Mouse (Mus musculus) brown adipose tissue, adult 24 weeks (tissue): ENCODE measurements around the gene Pcyt2. TPM values are rescaled to one million over a fixed set of nuclear protein-coding genes. Genes with fewer than 3 reads are reported as not detected.

Experiments used
- H3K27ac ChIP-seq: fragments of 200-500 bp; replicated peaks from 2 replicates; pipeline ENCODE4 v1.5.1; 2012; ENCODE audit warnings: low read depth, mild to moderate bottlenecking, low read length
- H3K4me1 ChIP-seq: fragments of 200-500 bp; 2 replicates; pipeline ENCODE4 v1.6.1; 2012; ENCODE audit warnings: low read length, mixed read lengths; ENCODE audit not compliant: control insufficient read depth, insufficient read depth, insufficient read length
- H3K4me3 ChIP-seq: fragments of 200-500 bp; 2 replicates; pipeline ENCODE4 v1.5.1; 2012; ENCODE audit warnings: low read depth, mild to moderate bottlenecking, low read length, moderate library complexity; ENCODE audit not compliant: insufficient read depth
- polyA plus RNA-seq: library from polyadenylated mRNA; stranded (reverse); fragments of >200 nt; gene quantifications from 2 replicates; pipeline ENCODE4 v1.2.4, GENCODE M21; 2012; ENCODE audit not compliant: missing spikeins, insufficient read depth, insufficient read length

Pcyt2 gene
- polyA plus RNA-seq, 1 experiment: 104 TPM

GRCm38 (mm10) chr11:120643601-120643987 lies 25.9 kb upstream of the Pcyt2 start, which contains the start of gene Pycr1:
Gene Pycr1, minus strand, starts transcription at chr11:120643769.
- H3K27ac ChIP-seq: no peak within 1 kb of the TSS
- H3K4me1 ChIP-seq: peaks cover 4% of the 10 kb centered on the region
- peak within 1 kb of the TSS; percentile 66 for H3K4me3 ChIP-seq

- peak overlapping the region; percentile 66 for H3K4me3 ChIP-seq
- no peak overlapping the region for H3K27ac ChIP-seq
- peaks cover 2% of the 10 kb centered on the region for H3K4me1 ChIP-seq
Measured at GRCm38 (mm10) chr11:120642939-120643600, 25.3 kb upstream of the Pcyt2 start.

GRCm38 (mm10) chr11:120641869-120642268 lies 24.1 kb upstream of the Pcyt2 start:
- Histone ChIP-seq H3K4me1 (no peaks in the 10 kb centered on the region), H3K4me3 (no peak overlapping the region), H3K27ac (no peak overlapping the region)

- H3K4me3 ChIP-seq: no peak overlapping the region
- H3K27ac ChIP-seq: no peak overlapping the region
- H3K4me1 ChIP-seq: no peaks in the 10 kb centered on the region
Measured at GRCm38 (mm10) chr11:120641255-120641654, 23.5 kb upstream of the Pcyt2 start.

GRCm38 (mm10) chr11:120634810-120635209 lies 17.1 kb upstream of the Pcyt2 start:
- Histone ChIP-seq H3K4me3 (no peak overlapping the region), H3K27ac (no peak overlapping the region), H3K4me1 (peaks cover 23% of the 10 kb centered on the region)

DNA sequence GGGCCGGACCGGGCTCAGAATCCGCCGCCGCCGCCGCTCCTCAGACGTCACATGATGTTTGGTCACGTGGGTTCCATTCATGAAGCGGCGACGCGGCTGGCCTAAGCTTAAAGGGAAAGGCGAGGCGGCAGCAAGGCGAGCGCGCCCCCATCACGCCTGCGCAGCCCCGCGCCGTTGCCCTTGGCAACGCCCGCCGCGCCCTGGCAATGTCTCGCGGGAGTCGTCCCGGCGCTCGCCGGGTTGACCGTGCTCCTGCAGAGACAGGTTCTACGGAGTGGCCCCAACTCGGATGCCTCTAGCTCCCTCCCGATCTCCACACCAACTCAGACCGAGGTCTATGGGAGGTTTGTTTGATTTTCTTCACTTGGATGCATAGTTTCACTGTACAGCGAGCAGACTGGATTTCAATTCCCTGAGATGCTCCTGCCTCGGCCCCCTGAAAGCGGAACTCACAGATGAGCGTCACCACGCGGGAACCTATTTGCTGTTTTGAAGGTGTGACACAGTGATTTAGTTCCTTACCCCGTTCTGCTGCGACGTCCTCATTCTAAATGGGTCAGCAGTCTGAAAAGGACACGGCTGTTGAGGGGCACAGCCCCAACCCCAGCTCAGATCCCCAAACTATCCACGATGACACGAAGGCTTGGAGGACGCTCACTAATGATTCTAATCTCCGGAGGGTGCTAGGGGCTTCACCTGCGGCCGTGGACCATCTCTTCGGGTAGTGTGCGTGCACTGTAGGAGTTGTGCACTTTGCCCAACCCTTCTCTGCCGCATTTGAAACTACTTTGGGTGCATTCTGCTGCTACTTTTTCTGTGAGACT lies 16.0 kb upstream of the Pcyt2 start, which contains the start of gene Mafg:
Mafg (minus strand) TSS at position 81 of the 824 bp plus-strand sequence.
- Histone ChIP-seq H3K4me3 (peak within 1 kb of the TSS; percentile 97), H3K27ac (peak within 1 kb of the TSS; percentile 76), H3K4me1 (peaks cover 31% of the 10 kb centered on the region)

- Histone ChIP-seq H3K4me3 (peak overlapping the region; percentile 97), H3K27ac (peak overlapping the region; percentile 76), H3K4me1 (peaks cover 31% of the 10 kb centered on the region)
Measured at GRCm38 (mm10) chr11:120632559-120633519, 15.1 kb upstream of the Pcyt2 start.

DNA sequence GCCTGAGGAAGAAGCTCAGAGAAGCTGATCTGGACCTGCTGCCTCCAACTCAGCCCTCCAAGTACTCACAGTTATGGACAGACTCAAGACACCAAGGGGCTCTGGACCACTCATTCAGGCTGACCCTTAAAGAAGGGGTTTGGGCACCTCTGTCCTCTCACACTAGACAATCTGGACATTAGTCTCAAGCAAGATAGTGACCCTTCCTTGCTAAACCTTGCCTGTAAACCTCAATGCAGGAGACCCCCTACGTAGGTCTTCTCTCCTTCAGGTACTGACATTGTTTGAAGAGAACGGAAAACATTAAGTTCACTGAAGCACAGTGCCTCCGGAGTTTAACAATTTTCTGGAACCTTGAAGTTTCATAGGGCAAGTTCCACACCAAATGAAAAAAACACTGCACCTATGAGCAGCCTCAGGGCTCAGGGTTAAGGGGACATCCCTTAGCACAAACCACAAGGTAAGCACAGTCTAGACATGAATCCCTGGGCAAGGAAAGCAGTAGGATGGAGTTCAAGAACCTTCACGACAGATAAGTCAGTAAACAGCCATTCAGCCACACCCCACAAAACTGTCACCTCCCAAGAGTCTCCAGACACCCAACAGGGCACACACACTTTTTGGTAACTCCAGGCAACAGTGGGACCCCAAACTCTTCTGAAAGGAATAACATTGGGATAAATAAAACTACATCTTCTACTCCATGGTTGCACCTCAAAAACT lies 14.2 kb upstream of the Pcyt2 start:
- Histone ChIP-seq H3K4me3 (peak overlapping the region; percentile 97), H3K4me1 (peaks cover 31% of the 10 kb centered on the region), H3K27ac (no peak overlapping the region; the same call in 1 of the 2 replicates)

GRCm38 (mm10) chr11:120630881-120631725 lies 13.4 kb upstream of the Pcyt2 start:
- Histone ChIP-seq H3K27ac (peak overlapping the region; percentile 10; the same call in 1 of the 2 replicates), H3K4me1 (peaks cover 31% of the 10 kb centered on the region), H3K4me3 (no peak overlapping the region)

DNA sequence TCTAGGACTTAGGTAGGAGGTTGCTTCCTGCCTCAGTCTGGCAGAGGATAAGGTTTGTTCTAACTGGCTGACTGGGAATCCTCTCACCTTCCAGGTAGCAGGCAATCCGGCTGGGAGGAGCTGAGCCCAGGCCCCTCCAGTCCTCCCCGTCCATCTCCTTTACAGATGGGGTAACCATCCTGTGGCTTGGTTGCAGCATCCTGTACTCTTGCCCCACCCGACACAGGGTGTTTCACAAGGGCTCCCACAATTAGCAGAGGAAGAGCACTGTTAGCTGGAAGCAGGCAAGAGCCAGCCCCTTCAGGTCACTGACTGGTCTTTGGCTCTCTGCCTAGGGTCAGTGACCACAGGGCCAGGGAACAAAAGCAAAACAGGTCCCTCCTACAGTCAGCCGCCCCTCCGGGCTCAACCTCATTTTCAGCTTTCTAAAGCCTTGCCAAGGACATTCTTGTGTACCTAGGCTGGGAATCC lies 12.7 kb upstream of the Pcyt2 start:
- peak overlapping the region; percentile 41 for H3K27ac ChIP-seq
- peak overlapping the region; percentile 3 for H3K4me3 ChIP-seq
- peaks cover 31% of the 10 kb centered on the region for H3K4me1 ChIP-seq

DNA sequence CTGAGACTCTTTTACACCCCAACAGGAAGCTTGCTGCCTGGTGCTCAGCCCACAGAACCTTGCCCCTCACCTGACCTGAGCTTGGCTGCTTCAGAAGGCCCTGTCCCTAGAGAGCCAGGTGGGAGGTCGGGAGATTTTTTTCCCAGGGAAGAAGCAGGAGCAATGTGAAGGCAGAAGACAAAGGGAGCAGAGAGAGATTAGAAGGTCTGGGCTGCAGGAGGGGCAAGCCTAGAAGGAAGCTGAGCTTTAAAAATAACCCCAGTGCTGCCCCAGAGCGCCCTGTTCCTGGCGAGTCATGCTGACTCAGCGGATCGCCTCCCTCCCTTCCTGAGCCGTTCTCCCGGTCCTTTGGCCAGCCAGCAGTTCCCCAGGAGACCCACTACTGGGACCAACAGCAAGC lies 12.2 kb upstream of the Pcyt2 start:
- Histone ChIP-seq H3K4me1 (peaks cover 35% of the 10 kb centered on the region), H3K4me3 (peak overlapping the region; percentile 12), H3K27ac (peak overlapping the region; percentile 41)

- Histone ChIP-seq H3K4me1 (peaks cover 35% of the 10 kb centered on the region), H3K27ac (peak overlapping the region; percentile 39), H3K4me3 (peak overlapping the region; percentile 12)
Measured at GRCm38 (mm10) chr11:120629341-120629730, 11.6 kb upstream of the Pcyt2 start.

GRCm38 (mm10) chr11:120628601-120629340 lies 11.0 kb upstream of the Pcyt2 start:
- Histone ChIP-seq H3K4me1 (peaks cover 35% of the 10 kb centered on the region), H3K27ac (no peak overlapping the region), H3K4me3 (no peak overlapping the region; the same call in 1 of the 2 replicates)
